Mouse (Mus musculus): ENCODE data around the gene Rpl12.

DNA sequence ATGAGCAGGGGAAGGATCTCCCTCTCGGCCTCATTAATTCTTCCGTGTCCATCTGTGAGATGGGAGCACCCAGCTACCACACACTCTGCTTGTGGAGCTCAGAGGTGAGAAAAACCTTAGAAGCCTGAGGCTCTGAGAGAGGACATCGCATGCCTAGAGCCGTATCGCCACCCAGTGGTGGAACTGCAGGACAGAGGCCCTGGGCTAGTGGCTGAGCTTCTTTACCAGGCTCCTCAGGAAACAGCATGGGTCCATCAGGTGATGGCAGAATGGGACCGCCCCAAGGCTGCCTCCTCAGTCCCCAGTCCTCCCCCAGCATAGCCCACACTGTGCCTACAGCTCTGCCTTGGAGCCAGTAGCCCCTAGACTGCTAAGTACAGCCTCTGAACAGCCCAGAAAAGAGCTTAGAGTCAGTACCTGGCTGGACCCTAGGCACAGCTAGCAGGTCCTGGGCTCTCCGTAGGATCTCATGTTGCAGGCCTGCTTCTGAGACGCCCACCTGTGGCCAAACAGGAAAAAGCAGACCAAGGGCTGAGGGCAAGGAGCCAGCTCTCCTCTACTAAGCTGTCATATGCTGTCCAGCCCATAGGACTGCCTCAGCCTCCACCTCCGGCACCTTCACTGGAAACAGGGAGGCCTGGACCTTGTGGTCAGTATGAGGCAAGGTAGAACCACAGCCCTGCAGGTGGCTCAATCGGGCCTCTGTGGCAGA lies 33.0 kb upstream of the Rpl12 start:
- TF ChIP-seq GATA1 (IDR thresholded peaks at IDR 0.05; ENCODE audit: low read length) = no peak
- no peak for TF ChIP-seq TAL1 (IDR thresholded peaks at IDR 0.05; ENCODE audit: low read length)

All from erythroblast, embryonic 14.5 days (primary cell).